Mouse (Mus musculus) layer of hippocampus, adult 8-10 months (tissue): ENCODE data around the gene Bri3. TPM values are rescaled to one million over a fixed set of nuclear protein-coding genes. Genes with fewer than 3 reads are reported as not detected.
"Not testable (repeated sequence)": the region's sequence is repeated elsewhere in the genome, so short reads cannot be mapped to it uniquely, and the experiment has no call there.

ENCODE experiments used
- DNase-seq, 2 experiments: peaks; one replicate each; pipeline ENCODE4 v3.0.0; 2022; ENCODE audit warnings: low spot score in 2 of 2
- total RNA-seq, 4 experiments: library from RNA; stranded (reverse); gene quantifications; 2 replicates each; pipeline ENCODE4 v1.2.4; 2022

The Bri3 gene
- total RNA-seq, 4 experiments from 2014 or later: 55.7 to 78.1 (median 67.5) TPM

DNA sequence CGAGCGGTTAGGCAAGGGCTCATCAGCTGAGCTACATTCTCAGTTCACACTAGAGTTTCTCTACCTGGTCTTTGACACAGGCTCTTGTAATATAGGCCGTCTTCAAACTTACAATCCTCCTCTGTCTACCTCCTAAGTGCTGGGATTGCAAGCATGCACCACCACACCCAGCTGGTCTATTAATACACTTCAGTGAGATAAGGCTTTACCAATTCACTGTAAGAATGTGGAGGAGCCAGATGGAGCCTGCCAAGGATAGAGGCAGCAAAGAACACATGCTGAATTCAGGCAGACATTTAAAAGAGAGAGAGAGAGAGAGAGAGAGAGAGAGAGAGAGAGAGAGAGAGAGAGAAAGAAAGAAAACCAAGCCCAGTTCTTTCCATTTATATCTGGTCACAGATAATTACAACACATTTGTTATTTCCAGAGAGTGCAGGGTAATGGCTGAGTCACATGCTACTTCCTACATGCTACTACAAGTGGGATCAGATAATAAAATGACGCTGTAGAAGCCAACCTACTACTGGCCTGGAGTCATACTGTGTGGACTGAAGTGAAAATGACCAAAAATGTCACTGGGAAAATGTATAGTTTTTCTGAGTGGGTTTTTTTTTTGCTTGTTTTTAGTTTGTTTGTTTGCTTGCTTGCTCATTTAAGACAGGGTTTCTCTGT lies 45.7 kb downstream of the Bri3 start:
- DNase-seq: peak in 1 of 2 experiments; percentile 24

DNA sequence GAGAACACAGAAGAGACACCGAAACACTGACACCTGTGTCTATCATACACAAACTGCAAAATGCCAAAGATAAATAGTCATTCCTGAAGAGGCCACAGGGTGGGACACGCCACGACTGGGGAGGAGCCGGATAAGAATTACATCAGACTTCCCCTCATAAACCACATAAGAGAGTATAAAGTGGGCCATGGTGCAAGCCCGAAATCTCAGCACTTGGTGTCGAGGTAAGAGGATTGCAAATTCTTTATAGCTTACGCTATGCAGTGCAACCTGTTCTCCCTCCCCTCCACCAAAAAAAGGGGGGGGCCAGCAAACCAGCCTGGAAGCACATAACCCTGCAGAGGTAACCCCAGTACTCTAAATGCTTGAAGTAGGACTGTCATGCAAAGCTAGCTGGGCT lies 50.7 kb downstream of the Bri3 start:
- no peak for DNase-seq

DNA sequence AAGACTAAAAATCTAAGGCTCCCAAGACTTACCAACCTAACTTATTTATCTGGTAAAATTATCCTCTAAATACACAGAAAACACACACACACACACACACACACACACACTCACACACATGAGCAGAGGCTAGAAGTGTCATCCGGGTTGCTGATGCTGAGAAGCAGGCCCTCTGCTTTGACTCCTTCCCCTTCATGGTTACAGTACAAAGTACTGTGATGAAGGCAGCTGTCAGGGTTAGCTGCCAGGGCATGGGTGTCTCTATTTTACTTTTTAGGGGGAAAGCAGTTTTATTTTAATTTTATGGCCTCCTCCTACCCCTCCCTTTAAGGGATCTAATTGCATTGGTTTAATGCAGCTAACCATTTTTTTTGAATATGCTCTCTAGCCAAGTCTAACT lies 51.1 kb downstream of the Bri3 start:
- no peak for DNase-seq

DNA sequence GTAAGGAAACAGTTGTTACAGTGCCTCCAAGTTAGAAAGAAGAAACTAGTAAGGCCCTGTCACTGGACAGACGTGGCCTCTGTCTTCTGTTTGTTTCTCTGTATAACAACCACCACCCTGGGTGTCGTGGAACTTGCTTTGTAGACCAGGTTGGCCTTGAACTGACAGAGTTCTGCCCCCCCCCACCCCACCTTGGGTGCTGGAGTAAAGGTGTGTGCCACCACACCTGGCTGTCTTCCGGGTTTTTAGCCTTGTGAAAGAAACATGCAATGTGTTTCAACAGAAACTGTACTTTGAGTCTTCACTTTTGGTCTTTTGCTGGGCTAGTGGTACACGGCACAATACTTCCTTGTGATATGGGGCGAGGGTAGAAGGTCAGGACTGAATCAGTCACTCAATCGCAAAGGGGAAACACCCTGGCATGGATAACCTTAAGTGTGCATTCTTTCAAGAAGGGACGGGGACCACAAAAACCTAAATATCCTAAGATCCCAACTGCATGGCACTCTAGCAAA lies 51.9 kb downstream of the Bri3 start:
- no peak for DNase-seq

DNA sequence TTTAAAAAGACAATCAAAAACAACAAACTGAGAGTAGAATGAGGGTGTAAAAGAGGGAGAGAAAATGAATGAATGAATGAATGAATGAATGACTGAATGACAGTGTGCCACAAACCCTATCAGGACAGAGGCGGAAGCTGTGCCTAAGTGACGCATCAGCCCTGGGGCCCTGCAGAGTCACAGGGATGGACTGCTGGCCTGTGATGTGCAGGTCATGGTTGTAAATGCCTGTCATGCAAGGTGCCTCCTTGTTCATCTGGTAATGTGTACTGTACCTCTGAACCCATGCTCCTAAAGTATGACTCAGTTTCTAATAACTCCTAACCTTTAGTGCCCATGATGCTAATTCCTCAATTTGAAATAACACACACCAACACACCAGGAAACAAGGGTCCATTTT lies 58.8 kb downstream of the Bri3 start:
- no peak for DNase-seq

DNA sequence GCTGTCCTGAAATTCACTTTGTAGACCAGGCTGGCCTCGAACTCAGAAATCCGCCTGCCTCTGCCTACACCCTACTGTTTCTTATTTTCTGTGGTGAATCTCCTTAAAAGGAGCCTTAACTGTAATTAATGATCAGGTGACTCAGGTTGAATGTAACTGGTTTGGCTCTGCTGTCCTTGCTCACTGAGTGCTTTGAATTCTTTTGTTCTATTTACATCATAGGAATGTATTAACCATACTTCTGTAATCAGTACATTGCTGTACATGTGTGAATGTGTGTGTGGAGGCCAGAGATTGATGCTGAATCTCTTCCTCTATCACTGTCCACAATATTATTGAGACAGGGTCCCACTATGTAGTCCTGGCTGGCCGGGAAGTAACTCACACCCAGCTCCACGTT lies 64.7 kb downstream of the Bri3 start:
- DNase-seq: no peak

DNA sequence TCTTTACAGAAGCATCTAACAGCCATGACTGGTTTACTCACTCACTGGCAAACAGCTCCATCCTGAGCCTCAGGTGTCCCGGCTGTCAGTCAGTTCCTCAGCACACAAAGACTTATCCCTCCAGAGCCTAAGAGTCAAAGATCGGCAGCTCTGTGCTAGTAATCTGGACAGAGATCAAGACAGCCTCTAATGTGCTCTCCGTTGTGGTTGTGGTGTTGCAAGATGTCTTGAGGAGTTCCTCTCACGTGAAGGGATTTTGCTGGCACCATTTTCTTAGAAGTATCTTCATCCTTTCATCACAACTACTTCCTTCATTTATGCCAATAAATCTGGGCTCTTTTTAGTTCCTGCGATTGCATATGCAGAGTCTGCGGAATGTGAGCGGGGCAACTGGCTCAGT lies 67.9 kb downstream of the Bri3 start:
- DNase-seq: no peak

DNA sequence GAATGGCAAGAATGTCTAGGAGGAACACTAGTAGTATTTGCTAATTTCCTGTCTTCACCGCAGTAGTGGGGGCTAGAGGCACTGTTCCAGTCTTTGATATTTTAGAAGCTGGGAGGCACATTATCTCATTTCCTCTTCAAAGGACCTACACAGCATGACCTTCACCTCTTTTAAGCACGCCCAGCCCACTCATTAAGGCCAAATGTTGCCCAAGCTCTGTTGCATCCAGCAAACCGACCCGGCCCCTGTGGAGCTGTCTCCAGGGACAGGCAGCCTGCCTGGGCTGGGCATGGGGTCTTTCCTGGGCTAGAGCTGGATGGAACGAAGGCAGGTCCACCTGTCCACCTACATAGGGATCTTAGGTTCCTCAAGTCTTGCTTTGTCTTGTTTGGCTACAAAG lies 69.1 kb downstream of the Bri3 start:
- no peak for DNase-seq

DNA sequence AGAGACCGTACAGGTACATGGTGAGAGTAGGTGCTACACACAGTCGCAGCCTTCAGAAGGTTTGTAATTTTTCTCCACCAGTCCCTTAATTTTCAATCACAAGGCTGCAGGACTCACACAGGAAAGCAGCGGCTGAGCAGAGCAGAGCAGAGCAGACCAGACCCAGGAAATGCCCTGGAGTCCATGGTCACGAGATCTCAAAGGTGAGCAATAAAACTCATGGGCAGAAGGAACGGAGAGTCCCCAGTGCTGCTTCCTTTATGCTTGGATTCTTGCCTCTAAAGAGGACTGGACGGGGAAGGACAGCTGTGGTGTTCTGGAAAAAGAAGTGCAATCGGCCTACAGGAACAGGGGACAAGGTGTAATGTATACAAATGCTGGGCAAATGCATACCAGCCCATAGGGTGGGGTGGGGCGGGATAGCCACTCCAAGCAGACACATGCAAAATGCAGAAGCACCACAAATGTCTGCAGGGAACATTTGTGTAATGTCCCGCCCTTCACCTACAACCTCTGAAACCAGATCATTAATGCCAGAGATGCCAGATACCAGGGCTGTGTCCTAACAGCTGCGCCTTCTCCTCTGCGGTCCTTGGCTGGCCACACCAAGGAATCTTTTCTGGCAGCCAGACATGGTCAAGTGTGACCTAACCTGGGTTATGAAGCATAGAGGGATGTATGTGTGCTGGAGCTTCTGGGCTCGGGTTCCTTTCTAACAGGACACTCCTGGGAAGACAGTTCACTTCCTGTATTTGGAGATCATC lies 70.7 kb downstream of the Bri3 start:
- no peak for DNase-seq

DNA sequence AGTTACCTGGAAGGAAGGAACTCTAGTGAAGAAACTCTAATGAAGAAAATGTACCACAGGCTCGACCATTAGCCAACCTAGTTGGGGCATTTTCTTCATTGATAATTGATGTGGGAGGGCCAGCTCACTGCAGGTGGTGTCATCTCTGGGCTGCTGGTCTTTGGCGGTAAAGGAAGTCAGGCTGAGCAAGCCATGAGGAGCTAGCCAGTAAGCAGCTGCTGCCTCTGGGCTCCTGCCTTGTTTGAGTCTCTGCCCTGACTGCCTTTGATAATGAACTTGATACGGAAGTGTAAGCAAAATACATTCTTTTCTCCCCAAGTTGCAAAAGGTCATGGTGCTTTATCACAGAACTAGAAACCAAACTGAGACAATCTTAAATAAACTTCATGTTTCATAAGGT lies 72.2 kb downstream of the Bri3 start:
- no peak for DNase-seq

DNA sequence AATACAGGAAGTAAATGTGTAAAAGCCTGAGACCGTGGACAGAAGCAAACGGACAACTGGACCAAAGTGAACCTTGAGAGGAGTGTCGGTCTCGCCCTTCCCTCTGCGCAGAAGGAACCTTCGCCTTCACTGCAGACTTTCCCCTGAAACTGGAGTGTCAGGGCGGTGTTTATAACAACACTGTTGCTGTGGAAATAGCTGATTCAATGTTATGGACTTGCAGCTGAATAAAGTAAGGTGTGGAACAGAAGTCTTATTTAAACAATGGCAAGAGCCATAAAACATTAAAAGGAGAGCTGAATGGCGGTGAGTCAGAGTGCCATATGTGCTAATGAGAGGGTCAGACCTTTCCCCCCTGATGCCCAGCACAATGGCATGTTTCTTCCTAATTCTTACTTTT lies 73.2 kb downstream of the Bri3 start:
- DNase-seq: no peak

DNA sequence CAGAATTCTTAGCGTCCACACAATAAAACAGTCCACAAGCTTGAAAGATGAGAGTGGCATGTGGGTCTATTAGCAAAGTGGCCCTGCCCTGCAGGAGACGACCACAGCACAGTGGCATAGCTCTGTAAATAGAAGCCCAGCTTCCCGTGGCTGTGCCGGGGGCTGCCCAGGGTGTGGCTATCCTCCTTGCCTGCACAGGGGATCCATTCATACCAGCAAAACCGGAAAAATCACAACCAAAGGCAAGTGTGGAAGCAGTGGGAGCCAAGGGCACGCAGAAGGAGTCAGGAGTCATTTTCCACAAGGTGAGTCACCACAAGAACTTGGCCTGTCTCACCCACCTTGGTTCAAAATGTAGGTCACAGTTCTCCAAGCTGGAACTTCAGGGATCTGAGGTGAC lies 74.0 kb downstream of the Bri3 start:
- no peak for DNase-seq

DNA sequence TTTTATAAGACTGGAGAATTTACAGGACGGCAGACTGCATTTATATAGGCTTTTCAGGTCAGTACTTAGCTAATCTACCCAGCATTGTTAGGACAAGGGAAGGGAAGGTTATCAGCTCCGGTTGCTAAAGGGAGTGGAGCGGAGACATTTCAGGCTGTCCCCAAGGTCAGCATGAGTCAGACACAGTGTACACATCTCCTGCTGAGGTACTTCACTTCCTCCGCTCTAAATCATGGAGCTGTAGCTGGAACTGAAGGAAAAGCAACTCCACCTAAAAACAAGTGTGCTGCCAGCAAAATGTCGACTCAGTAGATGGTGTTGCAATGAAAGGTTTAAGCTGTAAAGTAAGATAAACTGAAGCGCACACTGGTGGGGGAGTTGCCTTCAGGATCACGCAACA lies 77.4 kb downstream of the Bri3 start:
- DNase-seq: no peak

DNA sequence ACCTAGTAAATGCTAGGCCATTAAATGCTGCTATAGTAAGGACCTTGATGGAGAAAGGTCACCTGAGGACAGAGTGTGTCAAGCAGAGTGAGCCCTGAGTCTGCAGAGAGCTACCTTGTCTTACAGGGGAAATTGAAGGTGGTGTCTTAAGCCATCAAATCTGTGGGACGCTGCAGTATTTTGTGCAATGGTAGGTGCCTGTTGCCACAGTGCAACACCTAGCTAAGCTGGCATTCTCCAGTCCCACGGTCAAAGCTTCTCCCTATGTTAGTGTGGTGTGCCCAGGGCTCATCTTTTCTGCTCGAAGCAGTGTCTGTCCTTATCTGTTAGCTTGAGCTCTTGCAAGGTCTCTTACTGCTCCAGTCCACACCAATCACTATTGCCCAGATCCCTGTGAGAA lies 78.5 kb downstream of the Bri3 start:
- DNase-seq: no peak

DNA sequence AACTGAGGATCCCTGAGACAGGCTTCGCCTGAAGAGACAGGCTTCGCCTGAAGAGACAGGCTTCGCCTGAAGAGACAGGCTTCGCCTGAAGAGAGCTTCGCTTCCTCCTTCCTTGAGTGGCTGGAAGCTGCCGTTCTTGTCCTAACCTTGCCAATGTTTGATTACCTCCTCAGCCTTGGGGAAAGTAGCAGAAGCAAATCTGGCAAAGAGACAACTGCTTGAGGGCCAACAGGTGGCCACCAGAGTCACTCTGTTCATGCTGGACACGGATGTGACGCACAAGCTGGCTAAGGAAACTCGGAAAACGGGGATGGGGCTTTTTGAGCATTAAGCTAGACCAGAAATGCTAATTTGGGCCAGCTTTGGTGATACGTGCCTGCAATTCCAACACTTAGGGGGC lies 89.8 kb downstream of the Bri3 start:
- DNase-seq: no peak

DNA sequence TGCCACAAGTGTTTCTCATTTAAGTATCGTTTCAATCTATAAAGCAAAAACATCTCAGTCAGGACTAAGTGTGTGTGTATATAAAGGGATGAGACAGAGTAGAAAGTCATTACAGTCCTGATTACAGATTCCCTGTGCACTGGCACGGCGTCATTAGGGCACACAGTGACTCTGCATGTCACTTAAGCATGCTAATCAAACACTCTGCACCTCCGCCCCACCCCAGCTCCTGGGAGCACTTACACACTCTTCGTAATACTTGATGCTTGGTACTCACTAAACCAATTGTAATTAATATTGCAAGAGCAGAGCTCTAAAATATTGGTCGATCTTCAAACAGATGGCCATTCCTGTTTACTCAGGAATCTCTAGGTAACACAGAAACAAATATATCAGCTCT lies 91.1 kb downstream of the Bri3 start:
- DNase-seq: not testable (repeated sequence)

DNA sequence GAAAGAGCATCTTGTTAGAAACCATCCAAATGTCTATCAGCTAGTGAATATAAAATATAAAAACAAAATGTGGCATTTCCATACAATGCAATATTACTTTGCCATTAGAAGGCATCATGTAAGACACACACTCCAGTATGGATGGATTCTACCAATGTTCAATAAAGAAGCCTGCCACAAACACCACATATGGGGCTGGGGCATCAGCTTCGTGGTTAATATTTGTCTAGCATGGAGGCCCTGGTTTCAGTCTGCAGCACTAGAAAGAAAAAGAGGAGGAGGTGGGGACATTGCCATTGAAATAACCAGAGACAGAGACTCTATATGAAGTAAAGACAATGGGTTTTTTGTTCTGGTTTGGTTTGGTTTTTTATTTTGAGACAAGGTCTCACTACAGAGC lies 94.5 kb downstream of the Bri3 start:
- no peak for DNase-seq

DNA sequence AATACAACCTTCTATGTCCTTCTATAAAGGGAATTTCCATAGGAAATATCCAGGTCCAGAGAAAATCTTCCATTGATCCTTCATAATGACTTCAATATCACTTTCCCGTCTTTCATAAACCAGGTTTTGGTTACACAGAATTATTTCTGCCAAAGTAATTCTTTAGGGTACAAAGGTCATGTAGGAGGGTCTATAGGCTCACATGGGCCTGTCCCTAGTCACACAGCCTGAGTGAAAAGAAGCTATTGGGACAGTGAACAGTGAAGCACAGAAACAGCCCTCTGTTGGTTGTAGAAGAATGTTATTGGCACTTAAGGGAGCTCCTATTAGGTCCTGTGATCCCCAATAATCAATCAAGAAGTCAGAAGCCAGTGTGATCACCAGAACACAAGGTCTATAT lies 96.8 kb downstream of the Bri3 start:
- DNase-seq: no peak

DNA sequence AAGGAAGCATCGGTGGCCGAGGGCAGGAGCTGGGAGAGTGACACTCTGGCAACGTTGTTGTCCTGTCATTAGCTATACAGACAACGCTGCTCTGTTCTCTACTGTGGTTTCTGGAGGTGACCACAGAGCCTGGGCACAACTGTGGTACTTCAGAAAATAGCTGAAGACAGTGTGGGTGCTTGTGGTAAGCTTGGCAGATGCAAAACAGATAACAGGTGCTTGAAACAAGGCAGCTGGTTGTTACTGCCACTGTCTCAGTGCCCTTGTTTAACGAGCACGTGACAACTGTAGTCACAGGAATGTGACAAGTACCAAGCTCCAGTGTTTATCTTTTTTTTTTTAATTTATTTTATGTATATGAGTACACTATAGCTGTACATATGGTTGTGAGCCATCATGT lies 100.4 kb downstream of the Bri3 start:
- DNase-seq: no peak

DNA sequence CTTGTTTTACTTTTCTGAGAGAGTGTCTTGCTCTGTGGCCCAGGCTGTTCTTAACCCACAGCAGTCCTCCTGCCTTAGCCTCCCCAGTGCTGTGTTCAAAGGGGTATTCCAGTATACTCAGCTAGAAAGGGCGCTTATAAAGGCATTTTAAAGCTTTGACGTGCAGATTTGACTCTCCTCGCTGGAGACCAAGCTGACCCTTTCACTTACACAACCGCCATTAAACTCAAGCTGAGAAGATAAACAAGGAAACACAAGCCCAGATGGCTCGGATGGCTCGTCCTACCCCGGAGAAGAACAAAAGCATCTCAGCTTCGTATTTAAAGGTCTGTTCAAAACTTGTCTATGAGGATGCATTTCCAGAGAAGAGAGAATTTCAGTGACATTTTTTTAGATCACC lies 106.9 kb downstream of the Bri3 start:
- DNase-seq: no peak

DNA sequence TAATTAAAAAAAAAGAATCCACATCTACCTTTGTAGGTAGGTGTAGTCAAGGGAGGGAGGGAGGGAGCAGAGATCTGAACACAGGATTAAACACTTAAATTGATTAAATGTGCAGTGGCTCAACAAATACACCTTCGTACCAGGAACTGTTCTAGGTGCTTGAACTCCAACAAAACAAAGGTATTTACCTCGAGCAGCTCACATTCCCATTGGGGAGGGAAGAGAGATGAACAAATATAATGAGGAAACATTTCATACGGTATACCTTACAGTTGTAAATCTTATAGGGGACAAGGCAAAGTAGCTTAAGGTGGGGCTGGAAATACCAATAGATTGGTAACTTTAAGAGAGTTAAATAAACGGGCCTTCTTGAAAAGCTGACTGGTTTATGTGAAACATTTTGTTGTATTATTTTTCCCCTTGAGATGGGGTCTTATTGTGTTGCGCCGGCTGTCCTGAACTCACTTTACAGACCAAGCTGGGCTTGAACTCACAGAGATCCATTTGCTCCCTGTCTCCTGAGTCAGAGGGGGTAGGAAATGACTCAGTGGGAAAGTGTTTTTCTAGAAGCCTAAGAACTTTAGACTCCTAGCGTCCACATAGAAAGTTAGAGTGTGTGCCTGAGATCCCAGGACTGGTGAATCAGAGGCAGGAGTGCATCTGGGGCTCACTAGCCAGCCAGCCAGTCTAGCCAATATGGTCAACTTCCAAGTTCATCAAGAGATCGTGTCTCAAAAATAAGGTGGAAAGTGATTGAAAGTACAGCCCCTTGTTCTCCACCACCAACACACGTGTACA lies 108.2 kb downstream of the Bri3 start:
- no peak for DNase-seq

DNA sequence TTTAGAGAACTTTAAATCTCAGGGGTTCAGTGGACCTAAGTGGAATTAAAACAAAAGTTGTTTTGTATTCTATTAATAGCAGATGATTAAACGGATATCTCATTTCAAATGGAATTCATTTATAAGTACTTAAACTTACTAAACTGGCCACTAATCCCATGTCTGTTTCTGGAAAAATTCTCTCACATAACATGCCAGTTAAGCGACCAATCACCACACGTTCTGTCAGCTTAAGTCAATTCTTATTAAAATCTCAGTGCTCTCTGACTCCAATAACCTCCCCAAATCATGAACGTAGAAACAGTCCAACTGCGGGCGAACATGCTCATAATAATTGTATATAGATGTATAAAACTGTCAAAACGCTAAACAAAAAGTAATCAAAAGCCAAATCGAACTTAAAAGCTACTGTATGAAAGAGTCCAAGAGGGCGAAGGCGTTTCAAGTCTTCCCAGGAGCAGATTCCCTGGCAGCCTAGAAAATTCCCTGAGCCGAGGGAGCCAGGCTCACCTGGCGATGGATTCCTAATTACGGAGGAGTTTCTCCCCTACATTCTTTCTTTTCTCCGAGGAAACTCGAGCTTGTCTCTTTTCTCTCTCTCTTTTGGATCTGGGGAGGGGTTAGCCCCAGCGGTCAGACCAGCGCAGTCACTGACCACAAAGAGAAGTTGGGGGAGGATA lies 112.7 kb downstream of the Bri3 start:
- DNase-seq: no peak
